Mouse (Mus musculus): ENCODE data around the gene Sema4b.

- TF ChIP-seq CTCF (IDR thresholded peaks at IDR 0.05; ENCODE audit: control insufficient read depth, insufficient read depth, low read length) (no peak), POLR2A (IDR thresholded peaks at IDR 0.05; ENCODE audit: borderline replicate concordance, control insufficient read depth, low read depth, low read length) (no peak)
Observed at GRCm38 (mm10) chr7:80231971-80232488, 45.4 kb downstream of the Sema4b start.
